Mouse (Mus musculus) adrenal gland, adult 8-10 months (tissue): Measurements from ENCODE around the gene Gdf11. TPM values are rescaled to one million over a fixed set of nuclear protein-coding genes. Genes with fewer than 3 reads are reported as not detected.

Source experiments
- total RNA-seq, 4 experiments: library from RNA; stranded (reverse); gene quantifications; 2 replicates each; pipeline ENCODE4 v1.2.4; 2022

The Gdf11 gene
- total RNA-seq, 4 experiments from 2014 or later, result 2.0 to 2.9 (median 2.3) TPM

Other genes starting within 250 kb of the Gdf11 start
- 10 to 100 TPM in 1 of 4 experiments, 1 to 10 TPM in 3; 1.6 to 10.8 (median 3.7) TPM for gene Ikzf4, start 245.7 kb downstream of the Gdf11 start, total RNA-seq
- gene Suox, start 217.6 kb downstream of the Gdf11 start, total RNA-seq, result 10 to 100 TPM; 28.7 to 35.1 (median 31.4) TPM
- gene Rab5b, start 195.5 kb downstream of the Gdf11 start, total RNA-seq, result 100 to 1,000 TPM; 126 to 149 (median 145) TPM
- 1 to 10 TPM; 1.1 to 1.7 (median 1.3) TPM for gene Pmel, start 187.5 kb downstream of the Gdf11 start, total RNA-seq
- 10 to 100 TPM; 13.4 to 26.6 (median 19.3) TPM for gene Cdk2, start 186.7 kb downstream of the Gdf11 start, total RNA-seq
- gene Dgka, start 146.9 kb downstream of the Gdf11 start, total RNA-seq, result 10 to 100 TPM; 16.5 to 41.1 (median 28.6) TPM
- 10 to 100 TPM; 24.1 to 31.9 (median 27.0) TPM for gene Pym1, start 143.8 kb downstream of the Gdf11 start, total RNA-seq
- gene Mmp19, start 100.8 kb downstream of the Gdf11 start, total RNA-seq, result 10 to 100 TPM; 41.4 to 69.7 (median 60.1) TPM
- gene Dnajc14, start 87.7 kb downstream of the Gdf11 start, total RNA-seq, result 10 to 100 TPM; 77.2 to 82.1 (median 78.5) TPM
- gene Tmem198b, start 87.3 kb downstream of the Gdf11 start, total RNA-seq, result 10 to 100 TPM in 2 of 4 experiments, 1 to 10 TPM in 2; 7.8 to 17.3 (median 12.6) TPM
- gene Sarnp, start 74.4 kb downstream of the Gdf11 start, total RNA-seq, result 10 to 100 TPM; 43.4 to 56.2 (median 49.5) TPM
- 10 to 100 TPM; 39.5 to 51.9 (median 42.5) TPM for gene Ormdl2, start 70.1 kb downstream of the Gdf11 start, total RNA-seq
- gene Cd63, start 9.3 kb upstream of the Gdf11 start, total RNA-seq, result 100 to 1,000 TPM; 313 to 472 (median 396) TPM
- 10 to 100 TPM in 3 of 4 experiments, 1 to 10 TPM in 1; 9.5 to 23.2 (median 15.7) TPM for gene Rdh5, start 31.2 kb upstream of the Gdf11 start, total RNA-seq
- gene Bloc1s1, start 32.3 kb upstream of the Gdf11 start, total RNA-seq, result 100 to 1,000 TPM; 137 to 192 (median 168) TPM
- 10 to 100 TPM in 2 of 4 experiments, 1 to 10 TPM in 2; 9.6 to 27.4 (median 11.8) TPM for gene Itga7, start 42.1 kb upstream of the Gdf11 start, total RNA-seq
- gene Mettl7b, start 69.3 kb upstream of the Gdf11 start, total RNA-seq, result under 1 TPM in 2 of 4 experiments, not detected in 2; 0.32 to 0.46 TPM
- gene Olfr9, start 97.7 kb upstream of the Gdf11 start, total RNA-seq, result not detected
- not detected for gene Olfr763, start 119.1 kb upstream of the Gdf11 start, total RNA-seq
- gene Olfr764-ps1, start 148.2 kb upstream of the Gdf11 start, total RNA-seq, result not detected
- gene Olfr765, start 158.3 kb upstream of the Gdf11 start, total RNA-seq, result not detected
- not detected for gene Olfr766-ps1, start 177.3 kb upstream of the Gdf11 start, total RNA-seq
- gene Olfr767, start 191.2 kb upstream of the Gdf11 start, total RNA-seq, result not detected
- not detected for gene Olfr768, start 207.7 kb upstream of the Gdf11 start, total RNA-seq
- gene Olfr769, start 226.1 kb upstream of the Gdf11 start, total RNA-seq, result not detected
- not detected for gene Olfr770, start 247.3 kb upstream of the Gdf11 start, total RNA-seq